Mouse (Mus musculus) G1E (cell line): Measurements from ENCODE around the gene Zbtb8b.
"Not testable (repeated sequence)": the region's sequence is repeated elsewhere in the genome, so short reads cannot be mapped to it uniquely, and the experiment has no call there.

Source experiments
- CTCF ChIP-seq: IDR thresholded peaks from 2 replicates; pipeline ENCODE4 v1.5.1; 2012; ENCODE audit warnings: low read depth, low read length, inconsistent platforms, mixed read lengths
- GATA1 ChIP-seq: IDR thresholded peaks from 2 replicates; pipeline ENCODE4 v1.6.1; 2012; ENCODE audit warnings: borderline replicate concordance, low read length, inconsistent platforms, mixed read lengths
- POLR2AphosphoS5 ChIP-seq: IDR thresholded peaks from 2 replicates; pipeline ENCODE4 v1.6.1; 2012; ENCODE audit warnings: low read depth, low read length, inconsistent platforms; ENCODE audit not compliant: insufficient replicate concordance

- not testable (repeated sequence) for TF ChIP-seq CTCF, POLR2AphosphoS5, GATA1
Measured at GRCm38 (mm10) chr4:129457311-129457710, 16.7 kb upstream of the Zbtb8b start.
